Mouse (Mus musculus) retina, postnatal 7 days (tissue): ENCODE measurements around the gene Nploc4.
A peak's percentile ranks its signal among the peaks of the same experiment; 100 is the strongest.
"Not testable (repeated sequence)": the region's sequence is repeated elsewhere in the genome, so short reads cannot be mapped to it uniquely, and the experiment has no call there.

ENCODE experiments used
- DNase-seq: peaks from one replicate; pipeline ENCODE4 v3.0.0-alpha.2; 2012; ENCODE audit warnings: low read depth, low spot score

Nploc4 gene

GRCm38 (mm10) chr11:120354304-120355276, 82.9 kb downstream of the Nploc4 start:
- no peak for DNase-seq

GRCm38 (mm10) chr11:120353500-120354303, 83.8 kb downstream of the Nploc4 start:
- DNase-seq: no peak

GRCm38 (mm10) chr11:120352571-120353290, 84.8 kb downstream of the Nploc4 start:
- DNase-seq: no peak

- not testable (repeated sequence) for DNase-seq
Observed at GRCm38 (mm10) chr11:120352093-120352350, 85.5 kb downstream of the Nploc4 start.

- DNase-seq: no peak
Observed at GRCm38 (mm10) chr11:120351250-120352092, 86.0 kb downstream of the Nploc4 start.

- no peak for DNase-seq
Observed at GRCm38 (mm10) chr11:120350711-120351110, 86.8 kb downstream of the Nploc4 start.

GRCm38 (mm10) chr11:120349986-120350702, 87.4 kb downstream of the Nploc4 start:
- peak; percentile 71 for DNase-seq

- no peak for DNase-seq
Observed at GRCm38 (mm10) chr11:120349371-120349985, 88.0 kb downstream of the Nploc4 start.

- no peak for DNase-seq
Observed at GRCm38 (mm10) chr11:120348684-120349370, 88.7 kb downstream of the Nploc4 start.

GRCm38 (mm10) chr11:120347791-120348683, 89.5 kb downstream of the Nploc4 start, which contains the start of gene Actg1:
Actg1 (minus strand) TSS chr11:120348542.
- DNase-seq: peak; percentile 85

- no peak for DNase-seq
Observed at GRCm38 (mm10) chr11:120347301-120347700, 90.2 kb downstream of the Nploc4 start.

- not testable (repeated sequence) for DNase-seq
Observed at GRCm38 (mm10) chr11:120346383-120347034, 91.0 kb downstream of the Nploc4 start.

GRCm38 (mm10) chr11:120345067-120345681, 92.3 kb downstream of the Nploc4 start:
- no peak for DNase-seq

- DNase-seq: no peak
Observed at GRCm38 (mm10) chr11:120344310-120344920, 93.1 kb downstream of the Nploc4 start.

- DNase-seq: no peak
Observed at GRCm38 (mm10) chr11:120343519-120344309, 93.8 kb downstream of the Nploc4 start.

GRCm38 (mm10) chr11:120342656-120343160, 94.8 kb downstream of the Nploc4 start:
- no peak for DNase-seq
